Mouse (Mus musculus) G1E (cell line): ENCODE results near the gene Schip1.

Experiments
- CTCF ChIP-seq: IDR thresholded peaks from 2 replicates; pipeline ENCODE4 v1.5.1; 2012; ENCODE audit warnings: low read depth, low read length, inconsistent platforms, mixed read lengths
- GATA1 ChIP-seq: IDR thresholded peaks from 2 replicates; pipeline ENCODE4 v1.6.1; 2012; ENCODE audit warnings: borderline replicate concordance, low read length, inconsistent platforms, mixed read lengths
- GATA2 ChIP-seq: IDR thresholded peaks from 2 replicates; pipeline ENCODE4 v1.6.1; 2012; ENCODE audit warnings: low read depth, low read length, inconsistent platforms, borderline replicate concordance
- TAL1 ChIP-seq: conservative IDR thresholded peaks from 2 replicates; pipeline ENCODE4 v1.6.1; 2012; ENCODE audit warnings: low read depth, low read length, inconsistent platforms, mixed read lengths

DNA sequence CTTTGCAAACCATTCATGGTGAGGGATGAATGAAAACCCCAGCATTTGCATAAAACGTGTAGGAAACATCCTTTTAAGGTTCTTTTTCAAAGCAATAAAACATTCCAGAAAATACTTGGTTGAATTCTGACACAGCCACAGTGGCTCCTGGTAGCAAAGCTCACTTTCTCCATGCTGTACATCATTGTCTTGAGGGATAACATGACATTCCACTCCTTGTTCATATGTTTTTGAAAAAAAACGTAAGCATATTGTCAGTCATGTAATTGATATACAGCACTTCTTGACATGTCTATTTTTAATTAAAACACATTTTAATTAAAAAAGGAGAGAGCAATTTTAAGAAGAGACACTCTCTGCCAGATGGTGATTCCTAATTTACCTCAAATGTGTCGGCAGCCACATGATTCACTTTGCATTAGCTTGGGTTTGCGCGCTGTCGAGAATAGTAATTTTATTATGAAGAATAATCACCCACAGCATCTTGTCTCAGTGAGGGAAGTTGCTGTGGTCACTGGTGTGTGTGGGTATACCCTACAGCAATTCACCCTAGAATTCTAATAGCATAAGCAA, 61.8 kb downstream of the Schip1 start:
- TF ChIP-seq TAL1 (no peak), CTCF (no peak), GATA2 (no peak), GATA1 (no peak)
